Mouse (Mus musculus) v-Abl transformed pro-B cells (cell line): Measurements from ENCODE around the gene Nubp2.

Experiments
- in situ Hi-C, 2 experiments: fragments of 400-800 bp; cut with MboI; formaldehyde crosslinking; loops; one replicate each; pipeline ENCODE4 v1.15.1; 2025; ENCODE audit not compliant: unreplicated experiment in 2 of 2

Gene Nubp2

GRCm38 (mm10) chr17:24894995-24895547 lies 8.9 kb upstream of the Nubp2 start, which contains the start of the genes Eme2 and Mrps34:
TSS of gene Eme2 (minus strand) at chr17:24895087.
TSS of gene Mrps34 (plus strand) at chr17:24895116.
- in situ Hi-C loops: no loop called here

- in situ Hi-C loops: no loop called here
Measured at GRCm38 (mm10) chr17:24894061-24894994, 8.2 kb upstream of the Nubp2 start.

- in situ Hi-C loops: no loop called here
Measured at GRCm38 (mm10) chr17:24893276-24893675, 7.1 kb upstream of the Nubp2 start.

- in situ Hi-C loops: no loop called here
Measured at GRCm38 (mm10) chr17:24892785-24893184, 6.6 kb upstream of the Nubp2 start.

GRCm38 (mm10) chr17:24891321-24891720 lies 5.2 kb upstream of the Nubp2 start:
- in situ Hi-C loops: no loop called here

GRCm38 (mm10) chr17:24890151-24891092 lies 4.3 kb upstream of the Nubp2 start:
- in situ Hi-C loops: no loop called here

- in situ Hi-C loops: loop anchor here in 1 of 2 experiments (5.0 kb wide), 1 partner anchor 147 kb away; no protein-coding TSS in a partner anchor
Measured at GRCm38 (mm10) chr17:24888862-24889261, 2.7 kb upstream of the Nubp2 start.

- in situ Hi-C loops: loop anchor here in 1 of 2 experiments (5.0 kb wide), 1 partner anchor 145 kb away; no protein-coding TSS in a partner anchor
Measured at GRCm38 (mm10) chr17:24887291-24888080, 1.3 kb upstream of the Nubp2 start.

- in situ Hi-C loops: loop anchor here in 1 of 2 experiments (5.0 kb wide), 1 partner anchor 145 kb away; no protein-coding TSS in a partner anchor
Measured at GRCm38 (mm10) chr17:24886932-24887271, 753 bp upstream of the Nubp2 start.

- in situ Hi-C loops: loop anchor here in 1 of 2 experiments (5.0 kb wide), 1 partner anchor 143 kb away; no protein-coding TSS in a partner anchor
Measured at GRCm38 (mm10) chr17:24885356-24886133, 604 bp downstream of the Nubp2 start.

GRCm38 (mm10) chr17:24884391-24884790 lies 1.8 kb downstream of the Nubp2 start:
- in situ Hi-C loops: loop anchor here in 1 of 2 experiments (5.0 kb wide), 1 partner anchor 137 kb away; no protein-coding TSS in a partner anchor

- in situ Hi-C loops: loop anchor here in 1 of 2 experiments (5.0 kb wide), 1 partner anchor 135 kb away; no protein-coding TSS in a partner anchor
Measured at GRCm38 (mm10) chr17:24881738-24882440, 4.3 kb downstream of the Nubp2 start.

- in situ Hi-C loops: no loop called here
Measured at GRCm38 (mm10) chr17:24878531-24878930, 7.6 kb downstream of the Nubp2 start.

- in situ Hi-C loops: no loop called here
Measured at GRCm38 (mm10) chr17:24878117-24878397, 8.1 kb downstream of the Nubp2 start.

GRCm38 (mm10) chr17:24877336-24878116 lies 8.6 kb downstream of the Nubp2 start:
- in situ Hi-C loops: no loop called here

- in situ Hi-C loops: no loop called here
Measured at GRCm38 (mm10) chr17:24874989-24875388, 11.2 kb downstream of the Nubp2 start.

GRCm38 (mm10) chr17:24874405-24874745 lies 11.8 kb downstream of the Nubp2 start:
- in situ Hi-C loops: no loop called here
